ENCODE assay signal across 22 mouse cellular contexts in the genomic region with DNA sequence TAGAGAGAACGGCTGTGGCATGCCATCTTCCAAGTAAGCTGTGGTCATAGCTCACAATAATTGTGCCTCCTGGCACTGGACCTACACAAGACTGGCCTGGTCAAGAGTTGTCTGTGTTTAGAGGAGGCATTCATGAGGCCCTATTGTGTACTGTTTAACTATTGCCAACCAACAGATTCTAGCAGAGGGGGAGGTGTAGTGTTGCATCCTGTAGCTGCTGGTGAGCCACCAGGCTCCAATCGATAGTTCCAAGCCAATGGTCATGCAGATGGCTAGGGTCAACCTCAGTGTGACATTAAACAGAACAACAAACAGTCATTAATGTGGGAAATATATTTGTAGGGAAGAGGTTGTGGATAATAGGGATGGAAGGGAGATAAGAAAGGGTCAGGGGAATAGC.
A peak's percentile ranks its signal among the peaks of the same experiment; 100 is the strongest.
DNase-seq lines count a peak whose midpoint lies in the region; ATAC-seq and TF ChIP-seq lines count a peak whose summit lies in the region.
"Had no signal": no experiment of that assay in that cellular context is flagged by ENCODE, and none has a peak within 500 bp of the region (broad histone marks: within the 10 kb centered on the region; RNA-seq: fewer than 3 reads in every experiment).

No protein-coding gene starts in this region.

- H3K9ac ChIP-seq in liver, embryonic 12.5 days: no peak overlapping the region
- no peak overlapping the region for H3K9ac ChIP-seq in liver, embryonic 11.5 days (ENCODE audit: low read depth, low read length)
- H3K9ac ChIP-seq in liver, embryonic 15.5 days: no peak overlapping the region
- no peak overlapping the region for H3K9ac ChIP-seq in liver, postnatal 0 days (replicated peaks)
- H3K9ac ChIP-seq in neural tube, embryonic 15.5 days (replicated peaks): no peak overlapping the region
- H3K9ac ChIP-seq: embryonic facial prominence, embryonic 13.5 days; embryonic facial prominence, embryonic 15.5 days; forebrain, embryonic 12.5 days had no signal

- H3K4me1 ChIP-seq in liver, embryonic 12.5 days: no peaks in the 10 kb centered on the region
- H3K4me1 ChIP-seq in liver, embryonic 11.5 days (replicated peaks; ENCODE audit: control insufficient read depth, insufficient read depth, low read length): no peaks in the 10 kb centered on the region
- no peaks in the 10 kb centered on the region for H3K4me1 ChIP-seq in liver, embryonic 15.5 days (replicated peaks)
- no peaks in the 10 kb centered on the region for H3K4me1 ChIP-seq in liver, postnatal 0 days (ENCODE audit: insufficient read depth)
- H3K4me1 ChIP-seq in neural tube, embryonic 15.5 days: no peaks in the 10 kb centered on the region
- H3K4me1 ChIP-seq: embryonic facial prominence, embryonic 13.5 days; embryonic facial prominence, embryonic 15.5 days; forebrain, embryonic 10.5 days; forebrain, embryonic 12.5 days had no signal

- no peak overlapping the region for H3K4me3 ChIP-seq in liver, embryonic 12.5 days
- H3K4me3 ChIP-seq in liver, embryonic 11.5 days (ENCODE audit: low read depth, low read length): no peak overlapping the region
- no peak overlapping the region for H3K4me3 ChIP-seq in liver, embryonic 15.5 days (replicated peaks)
- no peak overlapping the region for H3K4me3 ChIP-seq in liver, postnatal 0 days (ENCODE audit: low read depth, low read length)
- H3K4me3 ChIP-seq in neural tube, embryonic 15.5 days (replicated peaks): no peak overlapping the region
- H3K4me3 ChIP-seq: embryonic facial prominence, embryonic 13.5 days; embryonic facial prominence, embryonic 15.5 days; erythroblast, embryonic 14.5 days; forebrain, embryonic 10.5 days; forebrain, embryonic 12.5 days had no signal

- H3K9me3 ChIP-seq in liver, embryonic 12.5 days (replicated peaks): no peaks in the 10 kb centered on the region
- H3K9me3 ChIP-seq in liver, embryonic 11.5 days (ENCODE audit: control insufficient read depth, low read length): no peaks in the 10 kb centered on the region
- H3K9me3 ChIP-seq in liver, embryonic 15.5 days (replicated peaks): no peaks in the 10 kb centered on the region
- H3K9me3 ChIP-seq in liver, postnatal 0 days (ENCODE audit: low read length): no peaks in the 10 kb centered on the region
- no peaks in the 10 kb centered on the region for H3K9me3 ChIP-seq in neural tube, embryonic 15.5 days (replicated peaks)
- H3K9me3 ChIP-seq: embryonic facial prominence, embryonic 13.5 days; embryonic facial prominence, embryonic 15.5 days; forebrain, embryonic 10.5 days; forebrain, embryonic 12.5 days had no signal

- TF ChIP-seq EP300 in liver, postnatal 0 days (IDR thresholded peaks at IDR 0.05; ENCODE audit: low read depth): no peak

- H3K27ac ChIP-seq in liver, embryonic 12.5 days: no peak overlapping the region
- H3K27ac ChIP-seq in liver, embryonic 11.5 days (ENCODE audit: low read depth, low read length): no peak overlapping the region
- H3K27ac ChIP-seq in liver, embryonic 15.5 days (replicated peaks): no peak overlapping the region
- peak overlapping the region; percentile 34; the same call in 1 of the 2 replicates for H3K27ac ChIP-seq in liver, postnatal 0 days (ENCODE audit: low read depth)
- H3K27ac ChIP-seq in neural tube, embryonic 15.5 days (replicated peaks): no peak overlapping the region
- H3K27ac ChIP-seq: embryonic facial prominence, embryonic 13.5 days; embryonic facial prominence, embryonic 15.5 days; forebrain, embryonic 10.5 days; forebrain, embryonic 12.5 days had no signal

- intact Hi-C loops in heart, postnatal 10 days (cut with DNase I): no loop called here

- WGBS in liver, embryonic 12.5 days (ENCODE audit: insufficient replicate concordance): 69% methylated on average over 2 of the region's 2 CpGs
- 83% methylated on average over 2 of the region's 2 CpGs for WGBS in liver, embryonic 11.5 days
- WGBS in liver, embryonic 15.5 days (ENCODE audit: insufficient replicate concordance): 63% methylated on average over 2 of the region's 2 CpGs
- WGBS in liver, postnatal 0 days (ENCODE audit: insufficient replicate concordance): 69% methylated on average over 2 of the region's 2 CpGs
- 89% methylated on average over 2 of the region's 2 CpGs for WGBS in neural tube, embryonic 15.5 days

- DNase-seq in liver, embryonic 11.5 days (ENCODE audit: low spot score): no peak
- DNase-seq in liver, postnatal 0 days: no peak
- DNase-seq in heart, postnatal 10 days: no peak
- DNase-seq: adrenal gland, adult 2 months; adrenal gland, postnatal 10 days; adrenal gland, postnatal 25 days; cerebellum, adult 11 months; cerebellum, adult 18-20 months; cerebellum, adult 8-10 months; cerebellum, adult 9-11 months; cerebellum, postnatal 14 days; cerebellum, postnatal 36 days; embryo, embryonic 11 days had no signal

- ATAC-seq in liver, embryonic 12.5 days: 0 out of 2 replicates have a peak, but pooled peaks have one; percentile 21
- no peak for ATAC-seq in liver, embryonic 11.5 days (replicated peaks; ENCODE audit: low FRiP score)
- peak; percentile 42; the same call in 1 of the 2 replicates for ATAC-seq in liver, embryonic 15.5 days (ENCODE audit: insufficient read depth)
- ATAC-seq in liver, postnatal 0 days: peak; percentile 95
- no peak for ATAC-seq in neural tube, embryonic 15.5 days (ENCODE audit: low FRiP score)
- ATAC-seq: forebrain, embryonic 14.5 days had no signal

- no peaks in the 10 kb centered on the region for H3K27me3 ChIP-seq in liver, embryonic 12.5 days (replicated peaks)
- H3K27me3 ChIP-seq in liver, embryonic 11.5 days (replicated peaks; ENCODE audit: control insufficient read depth, insufficient read depth, low read length): peaks cover 6% of the 10 kb centered on the region
- H3K27me3 ChIP-seq in liver, embryonic 15.5 days: no peaks in the 10 kb centered on the region
- H3K27me3 ChIP-seq in liver, postnatal 0 days (ENCODE audit: insufficient read depth, low read length): no peaks in the 10 kb centered on the region
- peaks cover 7% of the 10 kb centered on the region; the same call in 1 of the 2 replicates for H3K27me3 ChIP-seq in neural tube, embryonic 15.5 days (replicated peaks)

- no peak overlapping the region for H3K4me2 ChIP-seq in liver, embryonic 12.5 days
- H3K4me2 ChIP-seq in liver, embryonic 11.5 days: no peak overlapping the region
- no peak overlapping the region for H3K4me2 ChIP-seq in liver, embryonic 15.5 days
- H3K4me2 ChIP-seq in liver, postnatal 0 days (ENCODE audit: low read depth, low read length): no peak overlapping the region
- no peak overlapping the region for H3K4me2 ChIP-seq in neural tube, embryonic 15.5 days
- H3K4me2 ChIP-seq: embryonic facial prominence, embryonic 13.5 days; embryonic facial prominence, embryonic 15.5 days; forebrain, embryonic 12.5 days had no signal

- H3K36me3 ChIP-seq in liver, embryonic 12.5 days: no peaks in the 10 kb centered on the region
- no peaks in the 10 kb centered on the region for H3K36me3 ChIP-seq in liver, embryonic 11.5 days (ENCODE audit: control insufficient read depth, insufficient read depth, low read length)
- H3K36me3 ChIP-seq in liver, embryonic 15.5 days (replicated peaks): no peaks in the 10 kb centered on the region
- H3K36me3 ChIP-seq in liver, postnatal 0 days (replicated peaks; ENCODE audit: insufficient read depth, low read length): no peaks in the 10 kb centered on the region
- no peaks in the 10 kb centered on the region for H3K36me3 ChIP-seq in neural tube, embryonic 15.5 days
- H3K36me3 ChIP-seq: embryonic facial prominence, embryonic 13.5 days; embryonic facial prominence, embryonic 15.5 days; forebrain, embryonic 10.5 days; forebrain, embryonic 12.5 days had no signal

- no peak for TF ChIP-seq CTCF in liver, postnatal 0 days (IDR thresholded peaks at IDR 0.05; ENCODE audit: low read depth)

Comparison
In these comparisons a context has a peak if more than half of its experiments do, and no peak if none do; other contexts are left out.
1. ATAC-seq: peak in liver, embryonic 12.5 days (single experiment), liver, embryonic 15.5 days (single experiment) and liver, postnatal 0 days (single experiment); none in liver, embryonic 11.5 days (single experiment) and neural tube, embryonic 15.5 days (single experiment).